Mouse (Mus musculus) gonadal fat pad, adult 2 months (tissue): ENCODE data around the gene Dap3. TPM values are rescaled to one million over a fixed set of nuclear protein-coding genes. Genes with fewer than 3 reads are reported as not detected.
A peak's percentile ranks its signal among the peaks of the same experiment; 100 is the strongest.
"Not testable (repeated sequence)": the region's sequence is repeated elsewhere in the genome, so short reads cannot be mapped to it uniquely, and the experiment has no call there.

Source experiments
- DNase-seq: peaks from one replicate; pipeline ENCODE4 v3.0.0-alpha.2; 2012; ENCODE audit warnings: low read depth
- polyA plus RNA-seq: library from polyadenylated mRNA; depleted of rRNA; stranded (reverse); fragments of >200 nt; gene quantifications from 2 replicates; pipeline ENCODE4 v1.2.3, GENCODE M21; 2012; rRNA removed

The Dap3 gene
- 36.3 and 49.2 TPM in 2 replicates for polyA plus RNA-seq

DNA sequence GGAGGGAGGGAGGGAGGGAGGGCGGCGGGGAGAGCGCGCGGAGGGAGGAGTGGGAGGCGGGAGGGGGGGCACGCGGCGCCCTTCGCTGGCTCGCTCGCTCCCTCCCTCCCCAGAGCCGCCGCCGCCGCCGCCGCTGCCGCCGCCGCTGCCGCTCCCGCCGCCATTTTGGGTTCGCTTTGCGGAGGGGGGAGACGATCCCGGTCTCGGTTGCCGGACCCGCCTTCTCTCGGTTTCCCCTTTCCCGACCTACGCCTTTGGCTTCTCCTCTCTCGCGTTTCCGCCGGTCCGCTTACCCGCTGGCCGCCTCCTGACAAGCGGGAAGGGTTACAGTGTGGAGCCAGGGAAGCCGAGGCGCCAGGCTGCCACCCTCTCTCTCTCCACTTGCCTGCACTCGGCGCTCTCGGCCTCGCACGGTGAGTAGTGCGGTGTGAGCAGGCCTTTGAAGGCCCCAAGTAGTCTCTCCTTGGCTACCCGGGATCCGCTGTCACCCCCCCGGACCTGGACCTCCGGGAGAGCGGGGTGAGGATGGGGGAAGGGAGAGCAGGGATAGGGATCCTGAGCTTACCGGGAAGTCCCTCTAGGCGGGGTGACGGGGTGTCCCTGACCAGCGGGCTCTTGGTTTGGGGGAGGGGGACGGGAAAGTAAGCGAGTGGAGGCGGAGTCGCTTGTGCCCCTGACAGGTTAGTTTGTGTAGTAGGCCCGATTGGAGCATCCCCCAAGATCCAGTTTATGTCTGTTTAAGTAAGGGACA is at the start of gene Dap3, which contains the start of gene Ash1l:
Gene Dap3, minus strand, starts transcription at position 606 of the 751 bp plus-strand sequence.
Gene Ash1l, plus strand, starts transcription at position 47 of the 751 bp plus-strand sequence.
- DNase-seq = peak; percentile 37

DNA sequence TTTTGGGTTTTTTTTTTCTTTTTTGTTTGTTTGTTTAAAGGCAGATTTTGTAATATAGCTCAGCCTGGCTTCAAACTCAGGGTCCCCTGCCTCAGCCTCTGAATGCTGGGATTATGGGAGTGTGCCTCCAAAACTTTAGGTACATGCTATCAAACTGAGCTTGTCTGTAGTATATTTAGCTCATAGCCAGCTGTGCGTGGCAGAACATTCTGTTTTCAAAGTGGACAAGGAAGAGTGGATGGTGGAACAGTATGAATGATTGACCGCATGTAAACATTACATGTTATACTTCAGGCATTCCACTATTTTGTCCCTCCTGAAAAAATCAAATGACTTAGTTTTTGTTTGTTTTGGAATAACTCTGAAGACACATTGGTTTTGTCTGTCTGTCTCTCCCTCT is 41.8 kb upstream of the Dap3 start:
- DNase-seq = no peak

- DNase-seq = no peak
Observed at GRCm38 (mm10) chr3:88983921-88984381, 33.0 kb upstream of the Dap3 start.

- DNase-seq = peak; percentile 86
Observed at GRCm38 (mm10) chr3:88981206-88982010, 30.4 kb upstream of the Dap3 start.

DNA sequence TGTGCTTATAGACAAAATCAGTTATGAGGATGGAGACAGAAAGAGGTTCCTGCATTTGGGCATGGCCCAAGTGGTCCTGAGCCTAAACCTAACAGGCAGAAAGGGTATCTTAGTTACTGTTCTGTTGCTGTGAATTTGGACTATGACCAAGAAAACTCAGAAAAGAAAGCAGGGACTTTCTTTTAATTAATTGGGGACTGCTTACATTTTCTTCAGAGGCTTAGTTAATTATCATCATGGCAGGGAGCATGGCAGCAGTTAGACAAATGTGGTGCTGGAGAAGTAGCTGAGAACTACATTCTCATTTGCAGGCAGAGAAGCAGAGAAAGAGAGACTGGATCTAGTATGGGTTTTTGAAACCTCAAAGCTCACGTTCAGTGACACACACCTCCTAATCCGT is 24.0 kb upstream of the Dap3 start:
- no peak for DNase-seq

- not testable (repeated sequence) for DNase-seq
Observed at GRCm38 (mm10) chr3:88963211-88963610, 12.2 kb upstream of the Dap3 start.

DNA sequence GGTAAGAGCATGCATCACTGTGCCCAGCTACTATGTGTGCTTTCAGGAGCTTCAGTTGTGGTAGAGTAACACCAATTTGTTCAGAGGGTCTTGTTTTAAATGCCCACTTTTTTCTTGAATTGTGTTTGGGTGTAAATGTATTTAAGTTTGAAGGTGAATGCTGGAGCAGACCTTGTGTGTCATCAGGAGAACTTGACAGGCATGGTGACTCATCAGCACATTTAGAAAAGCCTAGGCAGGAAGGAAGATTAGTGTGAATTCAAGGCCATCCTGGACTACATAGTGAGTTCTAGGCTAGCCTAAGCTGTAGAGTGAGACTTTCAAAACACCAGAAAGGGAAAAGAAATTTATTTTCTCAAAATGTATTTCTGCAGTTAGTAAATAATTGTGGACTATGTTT is 2.8 kb upstream of the Dap3 start:
- no peak for DNase-seq

DNA sequence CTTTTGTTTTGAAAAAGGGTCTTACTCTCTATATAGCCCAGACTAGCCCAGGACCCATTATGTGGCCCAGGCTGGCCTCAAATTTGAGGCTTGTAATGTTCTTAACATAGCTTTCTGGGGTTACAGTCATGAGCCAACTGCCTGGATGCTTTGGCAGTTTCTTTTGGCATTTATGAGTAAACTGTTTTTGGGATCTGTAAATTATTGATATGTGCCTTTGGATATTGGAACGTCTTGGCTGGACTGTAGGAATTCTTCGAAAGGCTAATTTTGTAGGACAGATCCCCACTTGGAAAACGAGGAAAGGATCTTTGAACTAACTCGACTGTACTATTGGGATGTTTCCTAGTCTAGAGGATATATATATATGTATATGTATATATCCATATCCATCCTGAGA is 2.3 kb upstream of the Dap3 start:
- no peak for DNase-seq

DNA sequence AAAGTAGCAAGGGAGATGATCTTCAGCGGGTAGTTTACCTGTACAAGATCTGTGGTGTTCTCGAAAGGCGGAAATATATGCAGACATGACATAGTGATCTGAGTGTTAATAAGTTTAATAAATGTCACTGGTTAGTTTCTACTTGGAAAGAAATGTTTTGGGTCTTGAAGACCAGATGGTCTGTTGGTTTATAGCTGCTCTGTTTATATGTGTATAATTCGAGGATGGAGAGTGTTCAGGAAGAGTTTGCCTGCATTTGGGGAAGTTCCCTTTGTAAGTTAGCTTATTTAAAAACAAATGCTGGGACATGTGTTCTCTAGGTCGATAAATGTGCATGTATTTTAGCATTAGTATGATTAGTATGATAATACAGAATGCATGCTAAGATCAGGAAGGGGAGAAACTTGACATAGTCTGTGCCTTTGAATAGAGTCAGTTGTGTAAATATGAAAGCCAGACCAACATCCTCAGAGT is 383 bp upstream of the Dap3 start:
- DNase-seq = no peak

DNA sequence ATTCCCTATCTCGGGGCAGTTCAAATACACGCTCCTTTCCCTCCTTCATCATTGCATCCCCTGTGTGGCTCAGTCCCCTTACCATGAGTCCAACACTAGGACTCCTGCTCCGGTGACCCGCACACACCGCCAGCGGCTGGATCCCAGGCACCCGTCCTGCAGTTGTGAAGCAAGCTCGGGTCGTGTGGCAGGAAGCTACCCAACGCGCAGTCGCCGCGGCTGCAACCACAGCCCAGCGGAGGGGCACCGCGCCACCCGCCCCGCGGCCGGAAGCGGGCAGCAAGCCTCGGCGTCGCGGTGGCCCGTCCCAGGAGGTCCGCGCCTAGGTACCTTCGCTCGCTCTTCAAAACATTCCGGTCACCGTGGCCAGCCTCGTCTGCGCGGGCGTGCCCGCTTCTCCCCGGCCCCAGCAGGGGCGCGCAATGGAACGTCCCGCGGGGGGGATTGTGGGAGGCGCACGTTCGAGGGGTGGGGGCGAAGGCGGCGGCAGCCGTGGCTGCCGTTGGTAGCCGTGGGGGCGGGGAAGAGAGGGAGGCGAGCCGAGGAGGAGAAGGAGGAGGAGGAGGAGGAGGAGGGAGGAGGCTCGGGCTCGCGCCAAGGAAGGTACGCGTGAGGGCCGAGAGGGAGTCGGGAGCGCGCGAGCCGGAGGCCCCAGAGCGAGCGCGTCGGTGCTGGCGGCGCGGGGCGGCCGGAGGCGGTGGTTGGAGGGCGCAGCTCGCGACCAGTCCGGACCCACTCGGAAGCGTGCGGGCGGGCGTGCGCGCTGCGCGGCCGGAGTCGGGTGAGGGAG is 1.0 kb downstream of the Dap3 start:
- DNase-seq = no peak

DNA sequence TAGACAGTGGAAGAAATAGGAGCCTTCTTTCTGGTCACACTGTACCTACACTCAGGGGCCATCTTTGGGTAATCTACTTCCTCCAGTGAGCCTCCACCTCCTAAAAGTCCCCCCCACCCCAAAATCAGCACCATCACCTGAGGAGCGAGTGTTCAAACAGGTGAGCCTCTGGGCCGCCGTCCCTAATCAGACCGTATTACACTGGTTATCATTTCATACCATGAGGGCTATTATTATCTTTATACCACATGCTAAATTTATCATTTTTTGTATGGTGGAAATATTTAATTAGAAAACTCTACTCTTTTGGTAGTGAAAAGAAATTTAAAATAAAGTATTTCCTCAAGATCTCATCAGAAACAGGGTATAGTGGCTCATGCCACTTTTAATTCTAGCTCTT is 6.9 kb downstream of the Dap3 start:
- no peak for DNase-seq

DNA sequence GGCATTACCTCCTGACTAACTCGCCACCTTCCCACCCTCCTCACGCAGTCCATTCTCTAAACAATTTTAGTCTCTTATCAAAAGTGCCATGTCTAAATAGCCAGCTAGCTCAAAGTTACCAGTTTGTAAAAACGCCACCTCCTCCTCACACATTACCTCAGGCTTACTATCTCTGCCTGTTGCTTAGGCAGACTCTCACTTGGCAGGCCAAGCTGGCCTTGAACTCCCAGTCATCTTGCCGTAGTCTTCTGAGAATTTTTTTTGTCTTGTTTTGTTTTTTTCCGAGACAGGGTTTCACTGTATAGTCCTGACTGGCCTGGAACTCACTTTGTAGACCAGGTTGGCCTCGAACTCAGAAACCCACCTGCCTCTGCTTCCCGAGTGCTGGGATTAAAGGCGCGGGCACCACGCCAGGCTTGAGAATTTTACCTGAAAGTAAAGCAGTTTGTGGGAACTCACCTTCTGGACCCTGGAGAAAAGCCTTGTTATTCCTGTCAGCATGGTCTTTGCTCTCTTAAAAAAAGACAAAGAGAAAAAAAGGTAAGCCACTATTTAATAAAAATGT is 8.6 kb downstream of the Dap3 start:
- no peak for DNase-seq

GRCm38 (mm10) chr3:88939749-88940148 is 11.2 kb downstream of the Dap3 start:
- no peak for DNase-seq

GRCm38 (mm10) chr3:88939071-88939470 is 11.9 kb downstream of the Dap3 start:
- DNase-seq = no peak

DNA sequence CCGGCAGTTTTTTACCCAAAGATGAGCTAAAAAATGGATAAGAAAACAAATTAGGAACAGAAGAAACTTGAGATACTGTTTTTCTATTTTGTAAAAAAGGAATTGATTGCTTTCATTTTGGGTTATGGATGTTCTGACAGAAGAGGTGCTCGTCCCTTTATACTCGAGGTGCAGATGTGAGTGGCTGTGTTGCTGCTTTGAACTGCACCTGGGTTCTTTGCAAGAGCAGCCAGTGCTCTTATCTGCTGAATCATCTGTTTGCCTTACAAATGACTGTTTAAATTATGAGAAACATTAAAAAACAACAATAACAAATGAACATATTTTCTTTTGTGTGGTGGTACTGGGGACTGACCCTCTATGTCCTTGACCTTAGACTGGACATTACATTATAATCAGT is 21.5 kb downstream of the Dap3 start:
- DNase-seq = no peak

DNA sequence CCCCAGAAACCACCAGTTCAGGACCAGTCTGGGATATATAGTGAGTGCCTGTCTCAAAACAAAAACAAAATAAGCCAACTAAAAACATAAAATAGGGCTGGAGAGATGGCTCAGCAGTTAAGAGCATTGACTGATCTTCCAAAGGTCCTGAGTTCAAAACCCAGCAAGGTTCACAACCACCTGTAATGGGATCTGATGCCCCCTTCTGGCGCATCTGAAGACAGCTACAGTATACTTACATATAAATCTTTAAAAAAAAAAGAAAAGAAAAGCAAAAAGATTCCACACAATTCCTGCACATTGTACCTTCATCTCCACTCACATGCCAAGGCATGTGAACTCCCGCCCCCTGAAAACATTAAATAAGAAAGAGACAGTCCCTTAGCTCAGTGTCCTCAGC is 25.3 kb downstream of the Dap3 start:
- DNase-seq = no peak

DNA sequence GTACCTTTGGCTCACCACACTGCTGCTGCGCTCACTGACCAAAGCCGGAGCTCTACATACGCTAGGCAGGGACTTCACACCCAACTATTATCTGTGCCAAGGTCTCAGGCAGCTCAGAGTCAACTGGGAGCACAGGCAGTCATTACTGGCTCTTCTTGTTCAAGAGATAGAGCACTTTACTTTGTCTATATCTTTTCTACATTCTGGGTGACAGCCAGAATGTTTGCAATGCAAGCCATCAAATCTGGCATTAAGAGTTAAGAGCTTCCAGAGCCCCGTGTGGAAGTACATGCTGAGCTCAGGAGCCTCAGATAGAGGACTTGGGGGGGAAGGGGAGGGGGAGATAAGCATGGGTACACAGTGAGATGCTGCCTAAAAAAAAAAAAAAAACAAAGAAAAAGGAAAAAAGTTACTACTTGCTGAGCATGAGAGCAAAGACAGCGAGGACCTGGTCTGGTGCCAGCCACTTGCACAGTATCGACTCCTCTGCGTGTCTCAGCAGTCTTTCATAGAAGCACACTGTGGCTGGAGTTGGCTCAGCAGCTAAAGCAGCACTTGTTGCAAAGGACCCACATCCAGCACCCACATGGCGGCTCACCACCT is 26.9 kb downstream of the Dap3 start:
- DNase-seq = no peak

- no peak for DNase-seq
Observed at GRCm38 (mm10) chr3:88921411-88921810, 29.6 kb downstream of the Dap3 start.

GRCm38 (mm10) chr3:88918981-88919380 is 32.0 kb downstream of the Dap3 start:
- no peak for DNase-seq

- no peak for DNase-seq
Observed at GRCm38 (mm10) chr3:88914384-88914810, 36.6 kb downstream of the Dap3 start.
